Mouse (Mus musculus) limb, embryonic 12.5 days (tissue): ENCODE measurements around the gene Timm17b. TPM values are rescaled to one million over a fixed set of nuclear protein-coding genes. Genes with fewer than 3 reads are reported as not detected.
"Not testable (repeated sequence)": the region's sequence is repeated elsewhere in the genome, so short reads cannot be mapped to it uniquely, and the experiment has no call there.

ENCODE experiments used
- ATAC-seq: fragments of 200-750 bp; cut with Nextera tagmentation; 2 replicates; pipeline ENCODE4 v1.8.0; 2017; ENCODE audit warnings: low read depth, moderate TSS enrichment; ENCODE audit not compliant: insufficient number of reproducible peaks, insufficient read depth, low FRiP score, low TSS enrichment
- H3K27ac ChIP-seq: fragments of 300-500 bp; sonication (generic); 2 replicates; pipeline ENCODE4 v1.5.1; 2016; ENCODE audit warnings: mild to moderate bottlenecking, moderate library complexity
- H3K27me3 ChIP-seq: fragments of 300-500 bp; sonication (generic); 2 replicates; pipeline ENCODE4 v1.6.1; 2016; ENCODE audit warnings: mild to moderate bottlenecking, moderate library complexity
- H3K36me3 ChIP-seq: fragments of 300-500 bp; sonication (generic); 2 replicates; pipeline ENCODE4 v1.6.1; 2016; ENCODE audit warnings: mild to moderate bottlenecking, moderate library complexity
- H3K4me1 ChIP-seq: fragments of 300-500 bp; sonication (generic); replicated peaks from 2 replicates; pipeline ENCODE4 v1.6.1; 2016
- H3K4me2 ChIP-seq: fragments of 300-500 bp; sonication (generic); 2 replicates; pipeline ENCODE4 v1.6.1; 2016; ENCODE audit warnings: mild to moderate bottlenecking, moderate library complexity
- H3K4me3 ChIP-seq: fragments of 300-500 bp; sonication (generic); replicated peaks from 2 replicates; pipeline ENCODE4 v1.5.1; 2016; ENCODE audit warnings: mild to moderate bottlenecking
- H3K9ac ChIP-seq: fragments of 300-500 bp; sonication (generic); replicated peaks from 2 replicates; pipeline ENCODE4 v1.6.1; 2016; ENCODE audit warnings: mild to moderate bottlenecking, moderate library complexity
- H3K9me3 ChIP-seq: fragments of 300-500 bp; sonication (generic); 2 replicates; pipeline ENCODE4 v1.6.1; 2016; ENCODE audit warnings: mild to moderate bottlenecking, moderate library complexity
- WGBS: fragments of 180-500 bp; shearing (Covaris S2); methylation state at CpG from one replicate; pipeline ENCODE4 v1.1.7; 2016; 5-methylcytosine and 5-hydroxymethylcytosine counted together
- polyA plus RNA-seq: library from polyadenylated mRNA; unstranded; fragments of >200 nt; fragmentation: Nextera tagmentation; extraction: Ambion mirVana; gene quantifications from 2 replicates; pipeline ENCODE4 v1.2.1, GENCODE M21; 2016

Timm17b gene
- polyA plus RNA-seq, 1 experiment from 2014 or later = 153 TPM

- Histone ChIP-seq H3K4me3 (peak overlapping the region; percentile 46), H3K9ac (peak overlapping the region; percentile 47), H3K9me3 (no peaks in the 10 kb centered on the region), H3K4me1 (peaks cover 6% of the 10 kb centered on the region; the same call in 1 of the 2 replicates), H3K36me3 (peaks cover 3% of the 10 kb centered on the region; the same call in 1 of the 2 replicates), H3K27me3 (peaks cover 6% of the 10 kb centered on the region; the same call in 1 of the 2 replicates), H3K4me2 (peak overlapping the region; percentile 86), H3K27ac (no peak overlapping the region)
- ATAC-seq = peak; percentile 48; the same call in 1 of the 2 replicates
- 19% methylated on average over 21 of the region's 21 CpGs for WGBS
These were observed 20.7 kb upstream of the Timm17b start for GRCm38 (mm10) chrX:7878495-7878894.

GRCm38 (mm10) chrX:7879819-7880218, 19.3 kb upstream of the Timm17b start:
- peak; percentile 29; the same call in 1 of the 2 replicates for ATAC-seq
- no peaks in the 10 kb centered on the region for H3K9me3 ChIP-seq
- peaks cover 6% of the 10 kb centered on the region; the same call in 1 of the 2 replicates for H3K27me3 ChIP-seq
- no peak overlapping the region for H3K27ac ChIP-seq
- no peak overlapping the region for H3K9ac ChIP-seq
- no peak overlapping the region for H3K4me3 ChIP-seq
- peak overlapping the region; percentile 42 for H3K4me2 ChIP-seq
- H3K4me1 ChIP-seq = peaks cover 6% of the 10 kb centered on the region
- H3K36me3 ChIP-seq = no peaks in the 10 kb centered on the region; the same call in 1 of the 2 replicates
- WGBS = 19% methylated on average over 11 of the region's 11 CpGs

GRCm38 (mm10) chrX:7883841-7884567, 15.2 kb upstream of the Timm17b start, which contains the start of gene Slc35a2:
Gene Slc35a2, plus strand, starts transcription at chrX:7884028.
- Histone ChIP-seq H3K36me3 (peaks cover 5% of the 10 kb centered on the region; the same call in 1 of the 2 replicates), H3K27me3 (no peaks in the 10 kb centered on the region), H3K9me3 (no peaks in the 10 kb centered on the region), H3K27ac (peak within 1 kb of the TSS; percentile 64), H3K9ac (peak within 1 kb of the TSS; percentile 40), H3K4me1 (peaks cover 4% of the 10 kb centered on the region), H3K4me2 (peak within 1 kb of the TSS; percentile 63), H3K4me3 (peak within 1 kb of the TSS; percentile 57)
- peak; percentile 88 for ATAC-seq
- WGBS = 14% methylated on average over 48 of the region's 49 CpGs

- H3K4me2 ChIP-seq = peak overlapping the region; percentile 59
- peak overlapping the region; percentile 45; the same call in 1 of the 2 replicates for H3K9ac ChIP-seq
- H3K36me3 ChIP-seq = peaks cover 16% of the 10 kb centered on the region
- WGBS = 24% methylated on average over 13 of the region's 13 CpGs
- H3K4me1 ChIP-seq = 0 out of 2 replicates have a peak, but pooled peaks cover 4% of the 10 kb centered on the region
- no peaks in the 10 kb centered on the region for H3K9me3 ChIP-seq
- no peak for ATAC-seq
- H3K4me3 ChIP-seq = peak overlapping the region; percentile 55
- no peaks in the 10 kb centered on the region for H3K27me3 ChIP-seq
- no peak overlapping the region for H3K27ac ChIP-seq
These were observed 946 bp upstream of the Timm17b start for GRCm38 (mm10) chrX:7898211-7898610.

GRCm38 (mm10) chrX:7904441-7904840, 5.3 kb downstream of the Timm17b start:
- Histone ChIP-seq H3K4me3 (no peak overlapping the region), H3K9me3 (no peaks in the 10 kb centered on the region), H3K27ac (no peak overlapping the region), H3K9ac (no peak overlapping the region), H3K4me2 (no peak overlapping the region), H3K27me3 (no peaks in the 10 kb centered on the region), H3K36me3 (peaks cover 31% of the 10 kb centered on the region), H3K4me1 (no peaks in the 10 kb centered on the region)
- no peak for ATAC-seq
- 90% methylated on average over 5 of the region's 5 CpGs for WGBS

- no peak within 1 kb of the TSS for H3K4me3 ChIP-seq
- H3K36me3 ChIP-seq = peaks cover 31% of the 10 kb centered on the region
- 92% methylated on average over 5 of the region's 5 CpGs for WGBS
- no peak for ATAC-seq
- H3K9ac ChIP-seq = no peak within 1 kb of the TSS
- H3K9me3 ChIP-seq = no peaks in the 10 kb centered on the region
- no peaks in the 10 kb centered on the region for H3K27me3 ChIP-seq
- no peak within 1 kb of the TSS for H3K4me2 ChIP-seq
- no peak within 1 kb of the TSS for H3K27ac ChIP-seq
- no peaks in the 10 kb centered on the region for H3K4me1 ChIP-seq
These were observed 8.6 kb downstream of the Timm17b start, which contains the start of gene Gm10491 for GRCm38 (mm10) chrX:7907735-7908134. Gene Gm10491, minus strand, starts transcription at chrX:7907835.

- H3K36me3 ChIP-seq = peaks cover 24% of the 10 kb centered on the region
- 93% methylated on average over 4 of the region's 4 CpGs for WGBS
These were observed 10.1 kb downstream of the Timm17b start, which contains the start of gene Gm10490 for GRCm38 (mm10) chrX:7909242-7909641. Gene Gm10490, plus strand, starts transcription at chrX:7909542.

GRCm38 (mm10) chrX:7910473-7910872, 11.3 kb downstream of the Timm17b start:
- ATAC-seq = no peak
- Histone ChIP-seq H3K9me3 (no peaks in the 10 kb centered on the region), H3K9ac (no peak overlapping the region), H3K36me3 (peaks cover 16% of the 10 kb centered on the region), H3K27ac (no peak overlapping the region), H3K4me2 (no peak overlapping the region), H3K4me1 (no peaks in the 10 kb centered on the region), H3K4me3 (no peak overlapping the region), H3K27me3 (no peaks in the 10 kb centered on the region)
- WGBS = 60% methylated on average over 6 of the region's 6 CpGs

More at GRCm38 (mm10) chrX:7909242-7909641, 10.1 kb downstream of the Timm17b start, which contains the start of gene Gm10490:
- H3K27me3 ChIP-seq, H3K4me1 ChIP-seq, ATAC-seq, H3K27ac ChIP-seq, H3K9ac ChIP-seq, H3K4me2 ChIP-seq, H3K4me3 ChIP-seq, H3K9me3 ChIP-seq: not testable (repeated sequence)

- not testable (repeated sequence) for H3K36me3 ChIP-seq, H3K4me3 ChIP-seq, ATAC-seq, H3K4me2 ChIP-seq, H3K4me1 ChIP-seq, H3K9me3 ChIP-seq, H3K27ac ChIP-seq, H3K9ac ChIP-seq
- WGBS = 21% methylated on average over 3 of the region's 3 CpGs
- H3K27me3 ChIP-seq = peaks cover 24% of the 10 kb centered on the region
These were observed 16.5 kb downstream of the Timm17b start for GRCm38 (mm10) chrX:7915669-7916068.

GRCm38 (mm10) chrX:7917960-7918359, 18.8 kb downstream of the Timm17b start:
- not testable (repeated sequence) for H3K4me3 ChIP-seq, H3K4me2 ChIP-seq, H3K27ac ChIP-seq, H3K9ac ChIP-seq, H3K4me1 ChIP-seq, H3K36me3 ChIP-seq, H3K9me3 ChIP-seq, ATAC-seq
- H3K27me3 ChIP-seq = peaks cover 47% of the 10 kb centered on the region
- 69% methylated on average over 6 of the region's 6 CpGs for WGBS

GRCm38 (mm10) chrX:7919601-7920383, 20.6 kb downstream of the Timm17b start, which contains the start of gene Pcsk1n:
Gene Pcsk1n, plus strand, starts transcription at chrX:7919822.
- Histone ChIP-seq H3K4me2 (peak within 1 kb of the TSS; percentile 56), H3K27me3 (peaks cover 64% of the 10 kb centered on the region), H3K4me3 (peak within 1 kb of the TSS; percentile 30), H3K9ac (0 out of 2 replicates have a peak within 1 kb of the TSS, but pooled peaks have one; percentile 12), H3K36me3 (no peaks in the 10 kb centered on the region), H3K9me3 (no peaks in the 10 kb centered on the region), H3K27ac (no peak within 1 kb of the TSS), H3K4me1 (0 out of 2 replicates have a peak, but pooled peaks cover 3% of the 10 kb centered on the region)
- ATAC-seq = no peak
- WGBS = 16% methylated on average over 28 of the region's 40 CpGs
